ENCODE assay signal across 8 mouse cellular contexts in the genomic region with DNA sequence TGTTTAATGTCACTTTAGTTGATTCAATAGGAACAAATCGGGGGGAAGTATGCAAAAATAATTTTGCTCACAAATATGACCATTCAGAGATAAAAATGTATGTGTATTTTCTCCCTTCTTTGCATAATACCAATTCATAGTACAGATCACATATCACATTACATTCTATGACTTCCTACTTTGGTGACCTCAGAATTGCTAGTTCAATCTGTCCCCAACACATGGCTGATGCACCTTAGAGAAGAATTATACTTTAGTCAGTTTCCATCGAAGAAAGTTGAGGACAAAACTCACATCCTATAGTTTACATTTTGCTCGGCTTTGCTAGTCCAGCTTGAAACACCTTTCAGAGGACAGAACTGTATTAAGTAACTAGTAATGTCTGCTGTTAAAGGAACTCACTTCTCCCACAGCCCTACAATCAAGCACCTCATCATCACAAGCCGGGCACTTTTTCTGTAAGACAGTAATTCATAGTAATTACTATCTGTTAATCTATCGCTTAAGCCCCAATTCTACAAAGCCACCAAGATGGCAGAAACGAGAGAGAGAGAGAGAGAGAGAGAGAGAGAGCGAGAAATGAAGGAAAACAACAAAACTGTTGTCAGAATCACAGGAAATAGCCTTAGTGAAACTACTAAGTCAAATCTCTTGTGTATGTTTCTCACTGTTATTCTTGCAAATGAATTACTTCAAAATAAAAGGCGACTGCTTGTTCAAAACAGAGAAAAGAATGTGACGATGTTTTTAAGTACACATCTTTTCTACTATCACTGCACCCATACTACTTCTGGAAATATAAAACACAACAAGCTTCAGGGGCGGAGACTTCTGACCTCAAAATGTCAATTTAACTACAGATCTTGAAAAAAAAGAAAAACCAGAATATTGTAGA. TPM values are rescaled to one million over a fixed set of nuclear protein-coding genes. Genes with fewer than 3 reads are reported as not detected.
DNase-seq lines count a peak whose midpoint lies in the region; ATAC-seq lines count a peak whose summit lies in the region.

No protein-coding gene starts in this region.

- H3K4me3 ChIP-seq in embryonic facial prominence, embryonic 14.5 days (ENCODE audit: low read depth, low read length), result peak overlapping the region; percentile 73
- peak overlapping the region; percentile 78 for H3K4me3 ChIP-seq in limb, embryonic 15.5 days

- no peak overlapping the region for H3K27ac ChIP-seq in embryonic facial prominence, embryonic 14.5 days (replicated peaks; ENCODE audit: low read depth, low read length)
- H3K27ac ChIP-seq in limb, embryonic 15.5 days, result no peak overlapping the region

- WGBS in embryonic facial prominence, embryonic 14.5 days, result 48% methylated on average over 10 of the region's 10 CpGs
- WGBS in limb, embryonic 15.5 days, result 47% methylated on average over 10 of the region's 10 CpGs

- peak overlapping the region; percentile 87 for H3K9ac ChIP-seq in embryonic facial prominence, embryonic 14.5 days (ENCODE audit: low read depth, low read length)
- peak overlapping the region; percentile 74; the same call in 1 of the 2 replicates for H3K9ac ChIP-seq in limb, embryonic 15.5 days

- no peak for ATAC-seq in embryonic facial prominence, embryonic 14.5 days (ENCODE audit: low read depth)
- no peak for ATAC-seq in limb, embryonic 15.5 days (ENCODE audit: insufficient number of reproducible peaks, low FRiP score, low TSS enrichment, low read depth)

- no peaks in the 10 kb centered on the region for H3K36me3 ChIP-seq in embryonic facial prominence, embryonic 14.5 days (ENCODE audit: control insufficient read depth, insufficient read depth, low read length)
- no peaks in the 10 kb centered on the region for H3K36me3 ChIP-seq in limb, embryonic 15.5 days

- H3K27me3 ChIP-seq in embryonic facial prominence, embryonic 14.5 days (replicated peaks; ENCODE audit: control insufficient read depth, insufficient read depth, low read length), result no peaks in the 10 kb centered on the region
- no peaks in the 10 kb centered on the region for H3K27me3 ChIP-seq in limb, embryonic 15.5 days

- H3K4me2 ChIP-seq in embryonic facial prominence, embryonic 14.5 days (ENCODE audit: low read depth, low read length), result peak overlapping the region; percentile 91
- H3K4me2 ChIP-seq in limb, embryonic 15.5 days, result peak overlapping the region; percentile 85

- H3K4me1 ChIP-seq in embryonic facial prominence, embryonic 14.5 days (ENCODE audit: control insufficient read depth, insufficient read depth, low read length), result peaks cover 3% of the 10 kb centered on the region; the same call in 1 of the 2 replicates
- H3K4me1 ChIP-seq in limb, embryonic 15.5 days, result 0 out of 2 replicates have a peak, but pooled peaks cover 4% of the 10 kb centered on the region

- DNase-seq in cerebellum, adult 9-10 months, result peak; percentile 18
- DNase-seq in cerebellum, adult 9-11 months, result no peak
- DNase-seq in 3134 (ENCODE audit: extremely low read depth, insufficient read length, low spot score), result peak; percentile 11
- DNase-seq in embryonic facial prominence, embryonic 14.5 days (ENCODE audit: low spot score), result no peak
- DNase-seq in cerebellum, adult 8-10 months, result no peak
- DNase-seq in layer of hippocampus, adult 11-12 months (ENCODE audit: low spot score), result no peak
- no peak for DNase-seq in urinary bladder, postnatal 10 days (ENCODE audit: low spot score)

- H3K9me3 ChIP-seq in embryonic facial prominence, embryonic 14.5 days (ENCODE audit: control insufficient read depth, low read length), result no peaks in the 10 kb centered on the region
- H3K9me3 ChIP-seq in limb, embryonic 15.5 days, result no peaks in the 10 kb centered on the region

RNA-seq across cellular contexts. Expression of a gene that starts 1.2 kb away (rescaled TPM):
- polyA plus RNA-seq in embryonic facial prominence, embryonic 14.5 days (2014; fragmentation: Nextera tagmentation; extraction: Ambion mirVana), result 24.6 and 25.1 TPM in 2 replicates
- 27.8 and 28.7 TPM in 2 replicates for polyA plus RNA-seq in limb, embryonic 15.5 days (2015; fragmentation: Nextera tagmentation; extraction: Ambion mirVana)

RNA-seq across cellular contexts. Expression of a gene that starts 18.8 kb away (rescaled TPM):
- 0.58 and 1.2 TPM in 2 replicates for polyA plus RNA-seq in embryonic facial prominence, embryonic 14.5 days (2014; fragmentation: Nextera tagmentation; extraction: Ambion mirVana)
- 0.61 TPM in 1 of 2 replicates, not detected in the other for polyA plus RNA-seq in limb, embryonic 15.5 days (2015; fragmentation: Nextera tagmentation; extraction: Ambion mirVana)

RNA-seq across cellular contexts. Expression of a gene that starts 44.8 kb away (rescaled TPM):
- 118 and 123 TPM in 2 replicates for polyA plus RNA-seq in embryonic facial prominence, embryonic 14.5 days (2014; fragmentation: Nextera tagmentation; extraction: Ambion mirVana)
- 94.5 and 95.0 TPM in 2 replicates for polyA plus RNA-seq in limb, embryonic 15.5 days (2015; fragmentation: Nextera tagmentation; extraction: Ambion mirVana)

Comparison
In these comparisons a context has a peak if more than half of its experiments do, and no peak if none do; other contexts are left out.
1. DNase-seq: peak in cerebellum, adult 9-10 months (single experiment) and 3134 (single experiment); none in cerebellum, adult 9-11 months (single experiment), embryonic facial prominence, embryonic 14.5 days (single experiment), cerebellum, adult 8-10 months (single experiment), layer of hippocampus, adult 11-12 months (single experiment) and urinary bladder, postnatal 10 days (single experiment).